Mouse (Mus musculus) limb, embryonic 15.5 days (tissue): Measurements from ENCODE around the gene BC055324. TPM values are rescaled to one million over a fixed set of nuclear protein-coding genes. Genes with fewer than 3 reads are reported as not detected.

ENCODE experiments used
- ATAC-seq: fragments of 200-750 bp; cut with Nextera tagmentation; 2 replicates; pipeline ENCODE4 v1.8.0; 2017; ENCODE audit warnings: low read depth, moderate TSS enrichment; ENCODE audit not compliant: insufficient number of reproducible peaks, low FRiP score, low TSS enrichment
- H3K27ac ChIP-seq: fragments of 300-500 bp; sonication (generic); 2 replicates; pipeline ENCODE4 v1.5.1; 2015; ENCODE audit warnings: moderate library complexity, mild to moderate bottlenecking, inconsistent platforms
- H3K27me3 ChIP-seq: fragments of 300-500 bp; sonication (generic); 2 replicates; pipeline ENCODE4 v1.6.1; 2015; ENCODE audit warnings: inconsistent platforms
- H3K36me3 ChIP-seq: fragments of 300-500 bp; sonication (generic); 2 replicates; pipeline ENCODE4 v1.6.1; 2015; ENCODE audit warnings: inconsistent platforms
- H3K4me1 ChIP-seq: fragments of 300-500 bp; sonication (generic); 2 replicates; pipeline ENCODE4 v1.6.1; 2015; ENCODE audit warnings: inconsistent platforms
- H3K4me2 ChIP-seq: fragments of 300-500 bp; sonication (generic); 2 replicates; pipeline ENCODE4 v1.6.1; 2015; ENCODE audit warnings: mild to moderate bottlenecking, inconsistent platforms
- H3K4me3 ChIP-seq: fragments of 300-500 bp; sonication (generic); 2 replicates; pipeline ENCODE4 v1.5.1; 2015; ENCODE audit warnings: mild to moderate bottlenecking, inconsistent platforms
- H3K9ac ChIP-seq: fragments of 300-500 bp; sonication (generic); 2 replicates; pipeline ENCODE4 v1.6.1; 2015; ENCODE audit warnings: inconsistent platforms
- H3K9me3 ChIP-seq: fragments of 300-500 bp; sonication (generic); 2 replicates; pipeline ENCODE4 v1.6.1; 2016; ENCODE audit warnings: inconsistent platforms
- WGBS: fragments of 180-500 bp; shearing (Covaris S2); methylation state at CpG from one replicate; pipeline ENCODE4 v1.1.7; 2015; 5-methylcytosine and 5-hydroxymethylcytosine counted together
- polyA plus RNA-seq: library from polyadenylated mRNA; unstranded; fragments of >200 nt; fragmentation: Nextera tagmentation; extraction: Ambion mirVana; gene quantifications from 2 replicates; pipeline ENCODE4 v1.2.1, GENCODE M21; 2015

BC055324 gene
- polyA plus RNA-seq, 1 experiment from 2014 or later = 17.4 TPM

DNA sequence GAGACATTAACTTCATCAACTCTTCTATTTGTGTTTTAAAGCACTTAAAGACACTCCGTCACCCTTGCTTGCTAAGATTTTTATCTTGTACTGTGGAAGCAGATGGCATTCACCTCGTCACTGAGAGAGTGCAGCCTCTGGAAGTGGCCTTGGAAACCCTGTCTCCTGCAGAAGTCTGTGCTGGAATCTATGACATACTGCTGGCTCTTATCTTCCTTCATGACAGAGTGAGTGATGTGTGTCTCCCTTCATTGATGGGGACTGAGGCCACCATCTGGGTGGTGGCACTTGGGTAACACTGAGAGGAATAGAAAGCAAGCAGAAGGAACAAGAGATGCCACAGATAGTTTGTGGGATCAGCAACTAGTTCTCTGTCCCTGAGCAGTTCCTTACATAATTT lies 60.0 kb downstream of the BC055324 start:
- Histone ChIP-seq H3K27me3 (no peaks in the 10 kb centered on the region), H3K9me3 (no peaks in the 10 kb centered on the region), H3K36me3 (peaks cover 53% of the 10 kb centered on the region), H3K4me1 (peaks cover 17% of the 10 kb centered on the region), H3K4me3 (no peak overlapping the region), H3K27ac (no peak overlapping the region), H3K9ac (no peak overlapping the region), H3K4me2 (no peak overlapping the region)
- ATAC-seq = no peak
- 78% methylated on average over 2 of the region's 2 CpGs for WGBS

DNA sequence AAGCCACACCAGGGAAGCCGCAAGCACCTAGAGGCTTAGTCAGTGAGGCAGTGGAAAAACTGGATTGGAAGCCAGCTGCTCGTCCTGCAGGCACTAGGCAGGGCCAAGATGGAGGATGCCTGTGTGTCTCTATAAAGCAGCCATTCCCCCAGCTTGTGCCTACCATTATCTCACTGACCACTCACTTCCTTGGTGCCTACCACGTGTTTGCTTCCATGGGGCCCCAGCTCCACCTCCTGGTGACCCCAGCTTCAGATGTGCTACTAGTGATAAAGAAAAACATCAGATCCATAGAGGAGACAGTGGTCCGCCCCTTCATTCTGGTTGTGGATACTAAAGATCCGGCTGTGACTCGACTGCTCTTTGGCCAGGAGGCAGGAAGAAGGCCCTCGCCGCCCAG lies 62.8 kb downstream of the BC055324 start:
- Histone ChIP-seq H3K27ac (no peak overlapping the region), H3K9me3 (no peaks in the 10 kb centered on the region), H3K9ac (no peak overlapping the region), H3K36me3 (peaks cover 32% of the 10 kb centered on the region), H3K4me2 (no peak overlapping the region), H3K4me1 (peaks cover 20% of the 10 kb centered on the region), H3K4me3 (no peak overlapping the region), H3K27me3 (no peaks in the 10 kb centered on the region)
- 80% methylated on average over 8 of the region's 8 CpGs for whole genome bisulfite sequencing
- ATAC-seq = no peak

DNA sequence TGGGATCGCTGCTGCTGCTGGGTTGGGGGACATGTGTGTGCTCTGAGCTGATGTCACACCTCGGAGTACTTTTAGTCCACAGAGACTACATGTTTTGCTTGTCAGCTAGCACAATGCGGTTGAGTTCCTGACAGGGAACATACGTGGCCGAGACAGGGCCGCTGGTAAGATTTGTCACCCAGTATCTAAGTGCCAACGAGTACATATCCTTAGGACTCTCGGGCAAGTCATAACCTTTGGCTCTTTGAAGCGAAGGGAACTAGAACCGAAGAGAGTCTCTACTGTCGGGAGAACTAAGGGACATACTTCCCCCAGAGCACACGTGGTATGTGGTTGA lies 64.2 kb downstream of the BC055324 start:
- H3K4me3 ChIP-seq = peak overlapping the region; percentile 83
- ATAC-seq = no peak
- peak overlapping the region; percentile 67 for H3K4me2 ChIP-seq
- peaks cover 20% of the 10 kb centered on the region for H3K4me1 ChIP-seq
- 0 out of 2 replicates have a peak overlapping the region, but pooled peaks have one; percentile 85 for H3K27ac ChIP-seq
- WGBS = 3% methylated on average over 12 of the region's 12 CpGs
- no peaks in the 10 kb centered on the region for H3K9me3 ChIP-seq
- H3K27me3 ChIP-seq = no peaks in the 10 kb centered on the region
- H3K36me3 ChIP-seq = peaks cover 18% of the 10 kb centered on the region
- peak overlapping the region; percentile 92 for H3K9ac ChIP-seq

- H3K4me1 ChIP-seq = peaks cover 20% of the 10 kb centered on the region
- no peaks in the 10 kb centered on the region for H3K27me3 ChIP-seq
- H3K4me2 ChIP-seq = peak overlapping the region; percentile 67
- under 1% methylated on average over 69 of the region's 77 CpGs for WGBS
- peak overlapping the region; percentile 83 for H3K4me3 ChIP-seq
- peak overlapping the region; percentile 92 for H3K9ac ChIP-seq
- H3K36me3 ChIP-seq = peaks cover 13% of the 10 kb centered on the region; the same call in 1 of the 2 replicates
- peak overlapping the region; percentile 85 for H3K27ac ChIP-seq
- no peaks in the 10 kb centered on the region for H3K9me3 ChIP-seq
- peak; percentile 89 for ATAC-seq
These were observed 64.7 kb downstream of the BC055324 start for GRCm38 (mm10) chr1:163929636-163930457.

DNA sequence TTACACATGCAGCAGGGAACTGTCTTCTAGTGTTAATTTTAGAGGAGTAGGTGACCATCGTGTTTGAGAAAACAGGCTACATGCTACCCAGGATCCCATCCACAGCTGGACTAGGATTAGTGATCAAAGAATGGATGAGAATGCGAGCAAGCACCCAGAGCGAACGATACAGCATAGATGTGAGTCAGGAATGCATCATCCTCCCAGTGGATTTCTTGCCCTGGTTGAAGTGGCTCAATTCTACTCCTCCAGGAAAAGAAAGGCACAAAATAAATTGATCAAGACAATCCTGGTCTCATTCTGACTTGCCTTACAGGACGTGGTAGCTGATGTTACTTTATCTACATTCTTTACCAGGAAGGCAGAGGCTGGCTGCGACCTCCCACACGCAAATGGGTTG lies 65.8 kb downstream of the BC055324 start, which contains the start of gene Scyl3:
Gene Scyl3 (plus strand): TSS at position 255 of the 400 bp plus-strand sequence.
- peaks cover 20% of the 10 kb centered on the region for H3K4me1 ChIP-seq
- H3K27ac ChIP-seq = peak within 1 kb of the TSS; percentile 85
- H3K9me3 ChIP-seq = no peaks in the 10 kb centered on the region
- H3K36me3 ChIP-seq = peaks cover 3% of the 10 kb centered on the region; the same call in 1 of the 2 replicates
- ATAC-seq = no peak
- H3K9ac ChIP-seq = peak within 1 kb of the TSS; percentile 92
- H3K4me2 ChIP-seq = peak within 1 kb of the TSS; percentile 67
- no peaks in the 10 kb centered on the region for H3K27me3 ChIP-seq
- peak within 1 kb of the TSS; percentile 83 for H3K4me3 ChIP-seq
- 72% methylated on average over 7 of the region's 7 CpGs for WGBS

DNA sequence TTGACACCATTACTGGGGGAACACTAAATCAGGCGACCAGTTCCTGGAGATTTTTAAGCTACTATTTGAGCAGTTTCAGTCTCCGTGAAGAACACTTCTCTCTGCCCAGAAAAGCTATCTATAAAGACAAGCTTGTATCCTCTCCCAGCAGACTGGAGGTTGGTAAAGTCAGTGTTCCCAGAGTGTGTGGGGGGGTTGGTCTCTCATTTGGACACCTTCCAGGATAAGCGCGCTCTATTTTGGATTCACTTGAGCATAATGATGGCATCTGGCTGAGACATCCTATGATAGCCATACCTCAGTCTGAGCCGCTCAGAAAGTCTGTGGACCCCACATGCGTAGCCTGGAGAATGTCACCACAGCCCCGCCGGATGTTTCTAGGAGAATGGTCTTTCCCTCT lies 70.5 kb downstream of the BC055324 start:
- no peaks in the 10 kb centered on the region for H3K36me3 ChIP-seq
- ATAC-seq = no peak
- no peak overlapping the region for H3K9ac ChIP-seq
- H3K27me3 ChIP-seq = no peaks in the 10 kb centered on the region
- H3K4me3 ChIP-seq = no peak overlapping the region
- H3K27ac ChIP-seq = no peak overlapping the region
- 86% methylated on average over 8 of the region's 8 CpGs for WGBS
- H3K9me3 ChIP-seq = no peaks in the 10 kb centered on the region
- no peak overlapping the region for H3K4me2 ChIP-seq
- 0 out of 2 replicates have a peak, but pooled peaks cover 3% of the 10 kb centered on the region for H3K4me1 ChIP-seq

GRCm38 (mm10) chr1:163917349-163918160 lies 77.0 kb downstream of the BC055324 start:
- peaks cover 4% of the 10 kb centered on the region; the same call in 1 of the 2 replicates for H3K36me3 ChIP-seq
- no peak overlapping the region for H3K27ac ChIP-seq
- no peak overlapping the region for H3K4me2 ChIP-seq
- H3K27me3 ChIP-seq = no peaks in the 10 kb centered on the region
- H3K4me3 ChIP-seq = no peak overlapping the region
- ATAC-seq = no peak
- H3K4me1 ChIP-seq = no peaks in the 10 kb centered on the region
- H3K9me3 ChIP-seq = no peaks in the 10 kb centered on the region
- WGBS = 95% methylated on average over 5 of the region's 5 CpGs
- H3K9ac ChIP-seq = no peak overlapping the region

DNA sequence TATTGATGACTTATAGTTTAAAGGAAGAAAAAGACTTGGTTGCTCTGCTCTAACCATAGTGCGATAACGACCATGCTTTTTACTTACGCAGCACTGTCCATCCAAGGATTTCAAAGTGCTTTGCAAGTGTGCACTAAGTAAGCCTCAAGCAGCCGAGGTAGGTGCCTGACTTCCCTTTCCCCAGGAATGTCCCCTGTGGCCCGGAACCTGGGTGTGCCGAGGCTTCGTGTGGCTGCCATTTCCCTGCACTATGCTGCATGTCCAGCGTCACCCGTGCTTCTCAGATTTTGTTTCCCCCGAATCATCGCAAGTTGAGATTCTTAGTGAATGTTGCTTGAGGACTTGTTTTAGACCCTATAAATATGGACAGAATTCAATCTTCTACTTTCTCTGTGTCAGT lies 82.6 kb downstream of the BC055324 start:
- 84% methylated on average over 11 of the region's 11 CpGs for WGBS

GRCm38 (mm10) chr1:163910785-163911184 lies 83.8 kb downstream of the BC055324 start:
- Histone ChIP-seq H3K27ac (no peak overlapping the region), H3K27me3 (no peaks in the 10 kb centered on the region)

More for the DNA sequence above, 82.6 kb downstream of the BC055324 start:
- ATAC-seq = no peak
- Histone ChIP-seq H3K4me3 (no peak overlapping the region), H3K9me3 (no peaks in the 10 kb centered on the region), H3K4me1 (no peaks in the 10 kb centered on the region), H3K36me3 (peaks cover under 1% of the 10 kb centered on the region; the same call in 1 of the 2 replicates), H3K27ac (no peak overlapping the region), H3K4me2 (no peak overlapping the region), H3K27me3 (no peaks in the 10 kb centered on the region), H3K9ac (no peak overlapping the region)

DNA sequence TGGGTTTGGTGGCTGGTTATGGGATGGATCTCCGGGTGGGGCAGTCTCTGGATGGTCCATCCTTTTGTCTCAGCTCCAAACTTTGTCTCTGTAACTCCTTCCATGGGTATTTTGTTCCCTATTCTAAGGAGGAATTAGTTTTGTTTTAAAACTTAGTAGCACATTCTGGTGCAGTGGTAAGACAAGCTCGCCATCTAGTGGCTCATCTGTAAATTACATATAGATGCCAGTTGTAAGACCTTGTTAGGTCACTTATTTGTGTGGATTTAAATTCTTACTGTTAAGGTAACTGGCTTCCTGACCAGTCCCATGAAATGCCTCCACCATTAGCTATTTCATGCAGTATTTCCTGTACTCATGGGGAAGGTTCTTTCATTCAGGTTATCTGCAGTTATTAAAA lies 84.3 kb downstream of the BC055324 start:
- 0% methylated on average over 2 of the region's 2 CpGs for WGBS
- no peak for ATAC-seq
- no peaks in the 10 kb centered on the region for H3K36me3 ChIP-seq

More at GRCm38 (mm10) chr1:163910785-163911184, 83.8 kb downstream of the BC055324 start:
- no peak for ATAC-seq
- no peak overlapping the region for H3K9ac ChIP-seq
- H3K4me2 ChIP-seq = no peak overlapping the region
- H3K36me3 ChIP-seq = no peaks in the 10 kb centered on the region
- H3K4me3 ChIP-seq = no peak overlapping the region
- H3K4me1 ChIP-seq = no peaks in the 10 kb centered on the region
- no peaks in the 10 kb centered on the region for H3K9me3 ChIP-seq
- WGBS = 77% methylated on average over 9 of the region's 9 CpGs

GRCm38 (mm10) chr1:163908389-163908788 lies 86.2 kb downstream of the BC055324 start:
- H3K27ac ChIP-seq = no peak overlapping the region
- no peaks in the 10 kb centered on the region for H3K27me3 ChIP-seq
- no peak for ATAC-seq
- no peak overlapping the region for H3K4me3 ChIP-seq
- WGBS = 69% methylated on average over 11 of the region's 11 CpGs
- H3K9ac ChIP-seq = no peak overlapping the region
- H3K4me2 ChIP-seq = no peak overlapping the region
- H3K9me3 ChIP-seq = no peaks in the 10 kb centered on the region
- H3K36me3 ChIP-seq = no peaks in the 10 kb centered on the region
- H3K4me1 ChIP-seq = no peaks in the 10 kb centered on the region

More for the DNA sequence above, 84.3 kb downstream of the BC055324 start:
- H3K27ac ChIP-seq = no peak overlapping the region
- H3K4me3 ChIP-seq = no peak overlapping the region
- no peaks in the 10 kb centered on the region for H3K9me3 ChIP-seq
- no peaks in the 10 kb centered on the region for H3K4me1 ChIP-seq
- no peak overlapping the region for H3K4me2 ChIP-seq
- H3K9ac ChIP-seq = no peak overlapping the region
- no peaks in the 10 kb centered on the region for H3K27me3 ChIP-seq
